Mouse (Mus musculus): ENCODE results near the gene Ndc80. TPM values are rescaled to one million over a fixed set of nuclear protein-coding genes. Genes with fewer than 3 reads are reported as not detected.

Ndc80 gene
- polyA plus RNA-seq (2012; rRNA removed; ENCODE audit: low replicate concordance), result 0.11 and 0.62 TPM in 2 replicates

DNA sequence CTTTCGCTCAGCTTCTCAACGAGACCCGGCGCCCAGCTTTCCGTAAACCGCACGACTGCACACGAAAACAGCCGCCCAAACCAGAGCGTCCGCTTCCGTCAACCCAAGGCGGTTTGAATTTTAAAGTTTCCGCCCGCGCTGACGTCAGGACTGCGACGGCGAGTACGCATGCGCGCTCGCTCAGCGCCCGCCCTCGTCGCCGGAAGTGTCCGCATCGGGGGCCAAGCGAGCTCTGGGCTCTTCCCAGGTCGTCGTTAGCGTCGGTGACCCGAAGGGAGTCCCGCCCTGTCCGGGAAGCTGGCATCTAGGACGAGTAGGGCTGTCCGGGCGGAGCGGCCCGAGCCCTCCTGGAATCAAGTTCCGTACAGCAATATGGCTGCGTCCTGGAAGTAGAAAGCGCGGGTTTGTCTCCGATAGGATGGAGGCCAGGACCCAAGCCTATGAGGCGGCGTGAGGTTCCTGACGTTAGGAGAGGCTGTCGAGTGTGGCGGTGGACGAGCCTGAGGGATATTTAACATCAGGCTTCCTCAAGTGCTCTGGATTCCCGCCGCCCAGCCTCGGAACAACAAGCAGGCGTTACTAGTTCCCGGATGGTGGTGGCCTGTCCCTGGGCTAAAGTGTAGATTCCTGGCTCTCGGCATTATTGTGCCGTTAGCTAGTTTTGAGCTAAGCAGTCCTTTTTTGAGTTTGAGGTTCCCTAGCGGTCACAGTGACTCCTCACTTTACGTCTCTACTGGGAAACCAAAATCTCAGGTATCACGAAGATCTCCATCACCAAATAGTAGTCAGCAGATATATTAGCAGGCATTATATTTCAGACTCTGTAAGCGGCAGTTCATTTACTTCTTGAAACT, at the start of gene Ndc80:
Gene Ndc80 (minus strand): TSS at position 147 of the 854 bp plus-strand sequence.

DNA sequence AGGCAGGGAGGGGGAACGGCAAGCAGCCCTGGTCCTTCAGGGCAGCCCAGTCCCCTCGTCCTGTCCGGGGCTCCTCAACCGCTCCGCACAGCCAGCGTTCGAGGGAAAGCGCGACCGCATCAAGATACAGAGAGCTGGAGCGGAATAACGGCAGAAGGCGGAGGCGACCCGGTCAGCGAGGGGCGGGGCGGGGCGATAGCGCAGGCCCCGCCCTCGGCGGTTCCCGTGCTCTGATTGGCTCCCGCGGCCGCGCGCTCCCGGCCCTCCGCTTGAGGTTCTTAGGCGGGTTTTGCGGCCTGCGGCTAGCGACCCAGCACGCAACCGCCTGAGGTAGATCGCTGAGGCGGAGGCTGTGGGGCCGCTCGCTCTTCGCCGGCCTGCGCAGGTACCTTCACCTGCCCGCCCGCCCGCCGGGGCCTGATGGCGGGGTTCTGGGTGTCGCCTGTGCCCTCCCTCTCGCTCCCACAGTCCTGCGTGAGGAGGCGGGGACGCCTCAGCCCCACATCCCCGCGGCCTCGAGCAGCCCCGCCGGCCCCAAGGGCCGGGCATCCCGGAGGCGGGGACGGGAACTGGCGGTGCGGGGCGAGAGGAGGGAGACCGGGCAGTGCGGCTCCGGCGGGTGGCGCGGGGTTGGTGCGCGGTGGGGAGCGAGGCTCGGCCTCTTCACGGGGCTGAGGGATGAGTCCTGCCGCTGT, 25.2 kb upstream of the Ndc80 start, which contains the start of gene Spdya:
Gene Spdya (plus strand): TSS at position 305 of the 695 bp plus-strand sequence.

DNA sequence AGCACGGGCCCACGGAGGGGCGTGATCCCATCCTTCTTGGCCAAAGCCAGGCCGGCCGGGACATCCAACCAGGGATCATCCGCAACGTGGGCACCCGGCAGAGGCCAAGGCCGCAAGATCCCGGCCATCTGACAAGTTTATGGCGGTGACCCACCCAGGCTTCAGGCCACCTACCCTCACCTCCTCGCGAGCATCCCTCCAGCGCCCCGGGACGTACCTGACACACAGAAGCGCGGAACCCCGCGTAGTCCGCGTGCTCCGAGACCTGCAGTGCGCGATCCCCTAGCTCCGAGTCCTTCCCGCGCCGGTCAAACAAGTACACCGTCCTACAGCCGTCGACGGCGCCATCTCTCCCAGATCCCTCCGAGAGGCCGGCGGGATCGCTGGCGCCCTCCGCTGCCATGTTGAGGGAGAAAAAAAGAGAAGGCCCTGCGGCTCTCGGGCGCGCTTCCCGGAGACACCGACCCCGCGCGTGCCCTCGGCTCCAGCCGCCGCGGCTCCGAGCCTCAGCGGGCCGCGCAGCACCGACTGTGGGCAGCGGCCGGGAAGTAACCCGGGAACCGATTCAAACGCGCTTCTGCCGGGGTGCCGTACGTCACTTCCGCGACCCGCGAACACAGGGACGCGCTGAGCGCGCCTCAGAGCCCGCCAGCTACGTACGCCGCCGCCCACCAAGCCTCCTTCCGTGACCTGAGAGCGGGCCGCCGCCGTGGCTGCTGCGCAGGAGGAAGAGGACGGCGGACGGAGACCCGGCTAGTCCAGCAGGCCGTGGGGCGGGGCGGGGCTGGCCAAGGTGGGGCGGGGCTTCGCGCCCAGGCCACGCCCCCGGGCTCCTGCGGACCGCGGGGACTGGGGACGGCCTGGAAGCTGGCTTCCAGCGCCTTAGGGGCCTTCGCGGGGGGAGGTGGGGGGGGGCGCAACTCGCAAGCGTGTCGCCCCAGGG, 51.6 kb downstream of the Ndc80 start, which contains the start of gene Smchd1:
Gene Smchd1 (minus strand): TSS at position 582 of the 943 bp plus-strand sequence.

DNA sequence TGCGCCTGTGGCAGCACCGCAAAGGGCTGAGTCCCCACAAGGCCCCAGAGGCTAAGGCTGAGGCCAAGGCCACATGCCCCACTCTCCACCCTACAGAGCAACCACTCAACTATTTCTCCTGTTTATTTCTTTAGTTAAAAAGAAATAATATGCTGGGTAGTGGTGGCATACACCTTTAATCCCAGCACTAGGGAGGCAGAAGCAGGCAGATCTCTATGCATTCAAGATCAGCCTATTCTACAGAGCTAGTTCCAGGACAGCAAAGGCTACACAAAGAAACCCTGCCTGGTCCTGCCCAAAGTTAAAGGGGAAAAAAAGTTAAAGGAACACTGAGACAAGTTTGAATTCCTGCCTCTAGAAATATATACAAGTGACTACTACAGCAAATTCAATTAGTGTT, 66.8 kb downstream of the Ndc80 start, which contains the start of gene Gm4707:
Gene Gm4707 (minus strand): TSS at position 101 of the 400 bp plus-strand sequence.

Other genes with a start within 250 kb of the Ndc80 start
- 35.6 and 43.5 TPM in 2 replicates for gene Emilin2, start 214.9 kb downstream of the Ndc80 start, polyA plus RNA-seq (2012; rRNA removed; ENCODE audit: low replicate concordance)
- 0.23 and 0.71 TPM in 2 replicates for gene Gm4707, start 66.9 kb downstream of the Ndc80 start, polyA plus RNA-seq (2012; rRNA removed; ENCODE audit: low replicate concordance)
- 8.6 and 16.6 TPM in 2 replicates for gene Smchd1, start 51.5 kb downstream of the Ndc80 start, polyA plus RNA-seq (2012; rRNA removed; ENCODE audit: low replicate concordance)
- gene Spdya, start 25.2 kb upstream of the Ndc80 start, polyA plus RNA-seq (2012; rRNA removed; ENCODE audit: low replicate concordance), result not detected in 2 replicates
- gene Wdr43, start 89.0 kb upstream of the Ndc80 start, polyA plus RNA-seq (2012; rRNA removed; ENCODE audit: low replicate concordance), result 4.4 and 17.1 TPM in 2 replicates
- gene Togaram2, start 146.4 kb upstream of the Ndc80 start, polyA plus RNA-seq (2012; rRNA removed; ENCODE audit: low replicate concordance), result 1.6 TPM in 1 of 2 replicates, not detected in the other
- not detected in 2 replicates for gene Pcare, start 226.0 kb upstream of the Ndc80 start, polyA plus RNA-seq (2012; rRNA removed; ENCODE audit: low replicate concordance)
- 1.7 and 7.8 TPM in 2 replicates for gene Clip4, start 241.6 kb upstream of the Ndc80 start, polyA plus RNA-seq (2012; rRNA removed; ENCODE audit: low replicate concordance)

Measured in subcutaneous adipose tissue, adult 2 months (tissue).